Mouse (Mus musculus) Patski (cell line): Measurements from ENCODE around the gene Bsdc1. TPM values are rescaled to one million over a fixed set of nuclear protein-coding genes. Genes with fewer than 3 reads are reported as not detected.

Experiments used
- ATAC-seq: fragments of 100-300 bp; one replicate; pipeline ENCODE4 v1.8.0; 2021
- CTCF ChIA-PET: fragments of 350-600 bp; sonication (Branson Sonifier 250); formaldehyde crosslinking; loops from one replicate; lab custom pipeline; 2022; ENCODE audit warnings: inconsistent platforms; lab: Charles Lee
- POLR2A ChIA-PET: fragments of 350-600 bp; sonication (Branson Sonifier 250); formaldehyde crosslinking; loops from one replicate; lab custom pipeline; 2022; ENCODE audit warnings: antibody characterized with exemption, inconsistent platforms; lab: Charles Lee
- DNase-seq: peaks from one replicate; pipeline ENCODE4 v3.0.0-alpha.2; 2011; ENCODE audit warnings: low read depth, low spot score
- H3K27me3 ChIP-seq: fragments of 371-371 bp; one replicate; pipeline ENCODE4 v1.5.1; 2021
- CTCF ChIP-seq: fragments of 100-300 bp; IDR thresholded peaks from one replicate; pipeline ENCODE4 v1.5.1; 2021
- in situ Hi-C: fragments of 300-500 bp; cut with MboI; formaldehyde crosslinking; loops from 3 replicates; pipeline ENCODE4 v1.11.1; 2018; ENCODE audit warnings: low pct_unique_long_range_greater_than_20kb, mixed read lengths
- polyA plus RNA-seq: library from polyadenylated mRNA; unstranded; gene quantifications from one replicate; pipeline ENCODE4 v1.2.3, GENCODE M21; 2021

Gene Bsdc1
- 40.4 TPM for polyA plus RNA-seq

DNA sequence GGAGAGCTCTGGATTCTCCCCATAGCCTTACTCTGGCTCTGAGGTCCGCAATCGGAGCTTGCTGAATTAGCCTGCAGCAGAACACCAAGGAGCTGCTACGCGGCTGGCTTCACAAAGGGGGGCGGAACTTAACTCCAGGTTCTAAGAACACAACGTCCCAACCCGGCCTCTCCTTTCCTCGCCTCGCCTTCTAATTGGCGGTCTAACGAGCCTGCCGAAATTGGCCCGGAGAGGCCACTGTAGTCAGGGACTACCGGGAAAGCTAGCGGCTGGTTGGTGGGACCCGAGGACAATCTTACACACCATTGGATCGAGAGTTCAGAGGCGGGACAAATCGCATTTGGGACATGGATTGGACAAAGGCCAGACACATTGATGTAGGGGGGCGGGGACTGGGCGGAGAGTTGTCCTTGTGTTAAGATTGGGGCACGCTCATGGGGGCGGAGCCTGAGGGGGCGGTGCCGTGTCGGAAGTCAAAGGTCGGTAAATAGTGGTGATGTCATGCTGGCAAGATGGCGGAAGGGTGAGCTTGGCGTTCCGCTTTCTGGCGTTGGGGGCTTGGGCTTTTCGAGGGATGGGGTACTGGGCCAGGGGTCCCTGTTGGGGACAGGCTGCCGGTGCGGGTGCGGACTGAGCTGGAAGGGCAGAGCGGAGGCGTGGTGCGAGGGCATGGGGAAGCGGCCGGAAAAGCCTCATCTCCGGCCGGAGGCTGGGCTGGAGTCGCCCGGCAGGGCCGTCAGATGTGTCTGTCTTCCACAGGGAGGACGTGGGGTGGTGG lies at the start of gene Bsdc1:
Bsdc1 (plus strand) TSS at position 399 of the 778 bp plus-strand sequence.
- ChIA-PET CTCF (interaction anchor here (1.2 to 1.9 kb wide), 2 partner anchors 14 to 110 kb away, joined by 3 to 8 read pairs; no protein-coding TSS in a partner anchor), POLR2A (interaction anchor here (0.8 to 2.6 kb wide), 3 partner anchors 13 to 363 kb away, joined by 4 to 6 read pairs (median 5); partner anchors contain the start of gene Marcksl1)
- TF ChIP-seq CTCF, result no peak
- ATAC-seq (peak; percentile 92), DNase-seq (peak; percentile 99)
- no peaks in the 10 kb centered on the region for H3K27me3 ChIP-seq
- in situ Hi-C loops, result loop anchor here (25.0 kb wide), 1 partner anchor 324 kb away; the partner anchor contains the start of gene Fndc5

GRCm38 (mm10) chr4:129415892-129416291 lies 45.5 kb upstream of the Bsdc1 start:
- ChIA-PET POLR2A (no interaction called here), CTCF (interaction anchor here (1.1 to 2.1 kb wide), 2 partner anchors 13 to 39 kb away, joined by 4 to 6 read pairs; no protein-coding TSS in a partner anchor)
- DNase-seq (no peak), ATAC-seq (no peak)
- H3K27me3 ChIP-seq, result no peaks in the 10 kb centered on the region
- in situ Hi-C loops, result no loop called here
- TF ChIP-seq CTCF, result peak; percentile 45

DNA sequence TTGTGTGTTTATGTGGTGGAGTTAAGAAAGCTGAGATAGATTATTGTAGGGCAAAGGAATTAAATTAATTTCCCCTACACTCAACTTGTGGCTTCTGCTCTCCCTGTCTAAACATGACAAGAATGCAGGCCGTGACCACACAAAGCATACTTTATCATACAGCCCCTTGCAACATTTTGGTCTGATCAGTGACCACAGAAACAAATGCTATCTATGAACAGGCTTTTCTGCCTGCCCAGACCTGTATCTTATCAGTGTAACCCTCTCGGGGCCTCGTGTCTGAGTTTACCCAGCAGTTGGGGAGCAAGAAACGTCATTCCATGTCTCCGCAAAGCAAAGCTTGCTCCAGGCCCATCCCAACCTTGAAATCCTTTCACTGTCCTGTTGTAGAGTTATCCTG lies 44.9 kb upstream of the Bsdc1 start:
- H3K27me3 ChIP-seq, result no peaks in the 10 kb centered on the region
- ChIA-PET POLR2A (no interaction called here), CTCF (interaction anchor here (1.1 to 2.1 kb wide), 2 partner anchors 13 to 39 kb away, joined by 4 to 6 read pairs; no protein-coding TSS in a partner anchor)
- TF ChIP-seq CTCF, result no peak
- DNase-seq (peak; percentile 17), ATAC-seq (no peak)
- in situ Hi-C loops, result no loop called here

DNA sequence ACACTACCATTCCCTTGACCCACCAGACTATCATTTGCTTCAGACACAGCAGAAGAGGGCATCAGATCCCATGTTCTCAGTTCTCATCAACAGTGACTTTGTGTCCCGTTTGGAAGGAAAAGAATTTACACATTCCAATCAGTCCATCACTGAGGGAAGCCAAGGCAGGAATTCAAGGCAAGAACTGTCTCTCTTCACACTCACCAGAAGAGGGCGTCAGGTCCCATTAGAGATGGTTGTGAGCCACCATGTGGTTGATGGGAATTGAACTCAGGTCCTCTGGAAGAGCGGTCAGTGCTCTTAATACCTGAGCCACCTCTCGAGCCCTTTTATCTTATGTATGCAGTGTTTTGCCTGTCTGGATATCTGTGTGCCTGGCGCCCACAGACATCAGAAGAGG lies 43.1 kb upstream of the Bsdc1 start:
- H3K27me3 ChIP-seq, result no peaks in the 10 kb centered on the region
- TF ChIP-seq CTCF, result no peak
- ChIA-PET CTCF (interaction anchor here (1.0 kb wide), 1 partner anchor 8 kb away, joined by 3 read pairs; no protein-coding TSS in a partner anchor), POLR2A (no interaction called here)
- ATAC-seq (no peak), DNase-seq (no peak)
- in situ Hi-C loops, result no loop called here

DNA sequence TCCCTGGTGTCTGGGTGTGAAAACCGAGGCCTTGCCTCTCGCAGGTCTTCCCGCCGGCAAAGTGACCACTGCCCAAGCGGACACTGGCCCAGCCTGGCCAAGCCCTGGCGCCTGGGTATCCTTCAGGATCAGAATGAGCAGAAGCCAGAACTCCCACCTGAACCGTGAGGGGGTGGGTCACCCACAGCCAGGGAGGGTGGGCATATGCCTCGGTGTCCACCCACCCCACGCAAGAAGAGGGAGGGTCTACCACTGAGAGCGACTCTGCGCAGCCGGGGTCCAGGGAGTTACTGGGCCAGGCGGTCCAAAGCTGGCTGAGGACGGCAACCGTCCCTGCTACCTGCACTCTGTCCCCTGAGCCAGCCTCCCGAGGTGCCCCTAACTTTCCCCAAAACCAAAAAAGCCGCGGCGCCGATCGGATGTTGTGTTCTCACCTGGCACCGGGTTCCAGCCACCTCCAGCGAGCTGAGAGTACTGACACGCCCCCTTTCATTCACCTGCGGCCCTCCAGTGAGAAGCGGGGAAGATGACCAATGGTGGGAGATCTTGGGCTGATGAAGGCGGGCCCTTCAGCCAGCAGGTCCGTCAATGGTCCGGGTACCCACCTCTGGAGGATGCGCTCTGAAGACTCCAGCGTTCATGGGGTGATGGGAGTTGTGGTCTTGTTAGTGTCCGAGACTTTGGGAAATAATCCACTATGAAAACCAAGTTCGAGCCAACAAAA lies 20.9 kb upstream of the Bsdc1 start, which contains the start of gene Zbtb8b:
Zbtb8b (minus strand) TSS at position 514 of the 724 bp plus-strand sequence.
- ATAC-seq (no peak), DNase-seq (no peak)
- TF ChIP-seq CTCF, result no peak
- H3K27me3 ChIP-seq, result no peaks in the 10 kb centered on the region
- in situ Hi-C loops, result no loop called here
- CTCF ChIA-PET, result no interaction called here
- POLR2A ChIA-PET, result no interaction called here

DNA sequence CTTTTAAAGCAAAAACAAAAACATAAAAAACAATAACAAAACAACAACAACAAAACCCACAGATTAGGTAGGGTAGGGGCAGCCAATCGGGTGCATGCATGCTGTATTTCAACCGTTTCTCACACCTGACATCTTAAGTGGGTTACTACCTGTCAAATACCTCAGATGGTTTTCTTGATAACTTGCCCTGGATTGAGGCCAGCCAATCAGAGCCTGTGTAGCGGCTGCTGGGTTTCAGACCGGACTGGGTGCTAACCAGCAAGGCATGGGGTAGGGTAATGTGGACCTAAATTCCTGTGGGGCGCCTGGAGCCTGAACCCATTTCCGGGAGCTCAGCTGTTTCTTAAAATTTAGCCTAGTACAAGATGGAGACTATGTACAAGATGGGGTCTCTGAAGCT lies 20.2 kb upstream of the Bsdc1 start:
- ATAC-seq (no peak), DNase-seq (no peak)
- no peaks in the 10 kb centered on the region for H3K27me3 ChIP-seq
- ChIA-PET POLR2A (no interaction called here), CTCF (no interaction called here)
- TF ChIP-seq CTCF, result no peak
- in situ Hi-C loops, result no loop called here

GRCm38 (mm10) chr4:129447360-129447759 lies 14.0 kb upstream of the Bsdc1 start:
- no peaks in the 10 kb centered on the region for H3K27me3 ChIP-seq
- no peak for TF ChIP-seq CTCF
- in situ Hi-C loops, result no loop called here
- DNase-seq (no peak), ATAC-seq (no peak)
- POLR2A ChIA-PET, result no interaction called here
- CTCF ChIA-PET, result interaction anchor here (1.0 to 1.5 kb wide), 2 partner anchors 13 to 14 kb away, joined by 3 read pairs; partner anchors contain the start of gene Bsdc1

DNA sequence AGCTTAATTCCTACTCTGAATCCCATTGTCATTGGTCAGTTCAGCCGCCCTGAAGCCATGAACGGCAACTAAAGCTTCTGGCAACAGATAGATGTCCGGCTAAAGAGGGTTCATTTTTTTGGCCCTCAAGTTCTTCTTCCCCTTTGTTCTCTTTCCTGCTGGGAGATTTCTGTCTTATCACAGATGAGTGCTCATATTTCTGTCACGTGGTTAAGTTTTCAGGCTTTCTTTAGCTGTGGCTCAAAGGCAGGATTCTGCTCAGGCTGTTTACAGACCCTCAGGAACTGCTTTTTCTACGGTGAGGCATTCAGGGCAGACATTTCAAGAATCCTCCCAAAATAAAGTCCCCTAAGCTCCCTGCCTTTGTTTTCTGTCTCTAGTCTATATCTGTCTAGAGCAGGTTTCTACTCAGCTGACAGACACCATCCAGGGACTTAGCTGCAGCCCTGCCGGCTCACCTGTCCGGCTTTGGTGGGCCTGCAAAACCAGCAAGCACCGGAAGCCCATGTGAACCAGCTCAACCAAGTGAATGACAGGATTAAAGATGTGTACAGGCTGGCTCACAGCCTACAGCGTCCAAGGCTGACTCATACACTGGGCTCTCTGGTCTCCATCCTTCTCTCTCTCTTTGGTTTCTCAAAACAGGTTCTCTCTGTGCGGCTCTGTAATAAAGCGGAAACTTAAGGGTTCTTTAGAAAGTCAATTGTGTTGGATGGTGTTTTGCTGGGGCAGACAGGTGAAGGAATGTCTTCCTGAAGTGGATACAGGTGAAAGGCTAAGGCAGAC lies 13.4 kb upstream of the Bsdc1 start:
- no peak for DNase-seq

DNA sequence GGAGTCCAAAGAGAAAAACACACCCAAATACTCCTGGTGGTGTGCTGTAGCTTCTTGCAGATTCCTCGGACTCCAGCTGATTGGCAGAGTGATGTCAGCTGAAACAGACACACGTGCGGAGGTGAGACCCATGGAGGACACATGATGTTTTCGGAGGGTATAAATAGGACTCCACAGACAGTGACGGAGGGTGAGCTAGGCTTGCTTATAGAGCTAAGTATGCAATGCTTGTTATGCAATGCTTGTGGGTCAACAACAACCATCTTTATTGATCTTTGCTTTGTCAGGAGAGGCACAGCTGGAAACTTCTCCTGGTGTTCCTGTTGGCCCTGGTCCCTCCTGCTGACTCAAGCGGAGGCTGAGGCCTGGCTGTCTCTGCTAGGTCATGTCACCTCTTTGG lies 12.7 kb upstream of the Bsdc1 start:
- H3K27me3 ChIP-seq, result no peaks in the 10 kb centered on the region
- DNase-seq, result no peak
- ChIA-PET CTCF (no interaction called here), POLR2A (no interaction called here)
- no peak for ATAC-seq
- in situ Hi-C loops, result no loop called here
- no peak for TF ChIP-seq CTCF

More for the DNA sequence above, 13.4 kb upstream of the Bsdc1 start:
- H3K27me3 ChIP-seq, result no peaks in the 10 kb centered on the region
- POLR2A ChIA-PET, result no interaction called here
- in situ Hi-C loops, result no loop called here
- no peak for ATAC-seq
- CTCF ChIA-PET, result interaction anchor here (1.0 to 1.5 kb wide), 2 partner anchors 13 kb away, joined by 3 read pairs; partner anchors contain the start of gene Bsdc1
- no peak for TF ChIP-seq CTCF

DNA sequence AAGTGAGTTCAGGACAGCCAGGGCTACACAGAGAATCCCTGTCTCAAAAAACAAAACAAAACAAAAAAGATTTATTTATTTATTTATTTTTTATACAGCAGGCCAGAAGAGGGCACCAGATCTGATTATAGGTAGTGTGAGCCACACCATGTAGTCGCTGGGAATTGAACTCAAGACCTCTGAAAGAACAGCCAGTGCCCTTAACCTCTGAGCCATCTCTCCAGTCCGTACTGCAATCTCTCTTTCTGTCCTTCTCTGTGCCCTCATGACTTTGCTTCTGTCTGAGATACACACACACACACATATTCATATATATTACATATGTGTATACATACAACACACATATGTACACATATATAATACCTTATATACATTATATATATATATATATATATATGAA lies 10.5 kb upstream of the Bsdc1 start:
- CTCF ChIA-PET, result interaction anchor here (1.6 to 1.8 kb wide), 2 partner anchors 99 to 101 kb away, joined by 4 to 5 read pairs; no protein-coding TSS in a partner anchor
- TF ChIP-seq CTCF, result no peak
- DNase-seq (no peak), ATAC-seq (no peak)
- POLR2A ChIA-PET, result no interaction called here
- in situ Hi-C loops, result loop anchor here (25.0 kb wide), 1 partner anchor 314 kb away; the partner anchor contains the start of gene Fndc5
- H3K27me3 ChIP-seq, result no peaks in the 10 kb centered on the region
